Mouse (Mus musculus): ENCODE results near the gene Ugt1a6b. TPM values are rescaled to one million over a fixed set of nuclear protein-coding genes. Genes with fewer than 3 reads are reported as not detected.
"Not testable (repeated sequence)": the region's sequence is repeated elsewhere in the genome, so short reads cannot be mapped to it uniquely, and the experiment has no call there.

The Ugt1a6b gene
- total and polyA plus RNA-seq, 3 experiments, result 4.8 to 9.5 (median 6.5) TPM

DNA sequence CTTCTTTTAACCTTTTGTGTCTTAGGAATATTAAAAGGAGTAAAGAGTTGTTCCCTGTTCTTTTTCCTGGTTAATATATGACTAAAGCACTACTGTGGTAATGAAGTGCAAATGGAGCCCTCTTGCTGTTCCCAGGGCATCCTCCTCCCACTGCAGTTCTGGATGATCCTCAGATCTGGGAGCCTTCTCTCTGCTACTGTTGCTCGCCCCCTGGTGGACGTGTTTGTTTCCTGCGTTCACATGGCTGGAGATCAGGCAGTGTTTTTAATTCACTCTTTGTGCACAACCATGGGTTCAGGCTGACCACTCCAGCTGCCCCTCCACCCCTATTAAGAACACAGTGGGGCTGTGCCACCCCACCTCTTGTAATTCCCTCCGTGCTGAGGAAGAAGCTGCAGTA is 17.5 kb downstream of the Ugt1a6b start:
- DNase-seq, result not testable (repeated sequence)

DNA sequence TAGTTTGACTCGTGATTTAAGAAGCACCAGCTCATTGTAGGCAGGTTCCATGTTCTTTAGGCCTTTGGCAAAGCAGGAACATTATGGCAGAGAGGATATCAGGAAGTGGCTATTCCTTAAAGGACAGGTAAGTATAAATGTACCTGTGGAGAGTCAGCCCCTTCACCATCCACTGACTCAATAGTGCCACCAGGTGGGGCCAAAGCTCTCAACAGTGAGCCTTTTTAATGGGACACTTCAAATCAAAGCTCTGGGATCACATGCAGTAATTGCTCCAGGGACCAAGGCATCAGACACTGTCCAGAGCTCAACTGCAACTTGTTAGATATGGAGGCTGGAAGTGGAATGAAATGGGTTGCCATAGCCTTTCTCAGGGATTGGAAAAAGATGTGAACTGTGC is 18.5 kb downstream of the Ugt1a6b start:
- not testable (repeated sequence) for DNase-seq

DNA sequence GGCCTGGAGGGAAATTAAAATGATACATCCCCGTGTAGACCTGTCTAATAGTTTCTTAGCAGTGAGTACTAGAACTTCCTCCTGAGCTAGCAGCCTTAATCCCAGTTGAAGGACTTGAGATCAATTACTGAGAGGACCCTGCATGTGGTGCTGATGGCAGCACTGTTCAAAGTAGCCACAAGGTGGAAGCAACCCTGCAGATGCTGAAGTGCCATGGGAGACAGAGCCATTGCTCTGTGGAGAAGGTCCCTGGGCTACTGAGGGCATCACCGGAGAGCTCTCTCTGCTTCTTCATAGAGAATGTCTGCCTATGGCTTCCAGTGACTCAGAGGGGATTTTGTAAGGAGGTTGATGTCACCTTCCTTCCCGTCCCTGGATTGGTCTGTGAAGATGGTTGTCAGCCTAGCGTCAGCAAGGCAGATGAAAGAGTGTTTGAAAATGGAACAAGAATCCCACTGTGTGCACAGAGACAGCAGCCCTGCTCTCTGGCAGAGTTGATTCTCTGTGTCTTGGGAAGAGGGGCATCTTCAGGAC is 22.8 kb downstream of the Ugt1a6b start:
- DNase-seq, result not testable (repeated sequence)

DNA sequence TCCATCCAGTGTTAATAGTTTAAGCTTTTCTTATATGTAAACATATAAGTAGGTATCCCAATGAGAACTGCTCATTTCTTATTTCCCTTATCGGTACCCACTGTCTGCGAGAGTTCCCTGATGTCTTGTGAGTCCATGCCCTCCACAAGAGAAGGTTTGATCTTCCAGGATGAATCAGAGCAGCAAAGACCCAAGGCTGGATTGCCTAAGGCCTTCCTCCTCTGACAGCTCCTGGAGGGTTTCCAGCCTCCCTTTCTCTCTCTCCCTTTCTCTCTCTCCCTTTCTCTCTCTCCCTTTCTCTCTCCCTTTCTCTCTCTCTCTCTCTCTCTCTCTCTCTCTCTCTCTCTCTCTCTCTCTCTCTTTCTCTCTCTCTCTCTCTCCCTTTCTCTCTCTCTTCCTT is 26.0 kb downstream of the Ugt1a6b start:
- peak; percentile 72 for DNase-seq

DNA sequence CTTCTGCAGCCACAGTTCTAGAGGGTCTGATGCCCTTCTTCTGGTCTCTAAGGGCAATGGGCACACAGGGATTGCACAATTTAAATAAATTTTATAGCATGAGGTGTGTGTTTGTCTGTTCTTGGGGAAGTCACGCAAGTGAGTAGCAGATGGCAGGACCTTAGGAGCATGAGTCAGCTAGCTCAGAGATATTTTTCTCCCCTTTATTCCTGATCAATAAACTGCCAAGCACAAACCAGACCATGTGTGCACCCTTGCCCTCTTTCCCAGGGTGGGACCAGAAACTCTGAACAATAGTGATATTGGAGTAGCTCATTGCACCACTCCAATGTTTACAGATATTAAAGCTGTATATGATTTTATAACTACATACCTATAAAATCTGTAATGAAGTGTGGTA is 27.2 kb downstream of the Ugt1a6b start:
- not testable (repeated sequence) for DNase-seq

DNA sequence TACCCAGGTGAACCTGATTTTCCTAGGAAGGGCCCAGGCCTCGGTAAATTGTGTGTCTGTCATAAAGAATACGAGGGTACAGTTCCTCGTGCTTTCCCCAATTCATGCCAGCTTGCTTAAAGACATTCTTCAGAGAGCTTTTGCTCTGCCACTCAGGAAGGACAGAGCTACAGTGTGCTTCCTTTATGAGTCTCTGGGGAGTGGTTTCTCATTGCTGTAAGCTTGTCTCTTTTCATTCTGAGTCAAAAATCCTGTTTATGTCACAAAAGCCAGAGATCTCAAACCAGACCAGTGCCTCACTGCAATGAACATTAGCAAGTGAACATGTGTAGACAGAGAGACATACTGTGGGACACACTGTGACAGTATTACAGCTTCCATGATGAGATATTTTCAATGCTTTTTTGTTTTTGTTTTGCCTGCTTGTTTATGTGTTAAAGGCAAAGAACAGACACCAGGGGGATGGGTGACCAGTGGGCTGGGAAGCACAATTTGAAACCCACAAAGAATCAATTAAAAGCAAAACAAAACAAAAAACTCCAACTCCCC is 30.9 kb downstream of the Ugt1a6b start:
- DNase-seq, result no peak

DNA sequence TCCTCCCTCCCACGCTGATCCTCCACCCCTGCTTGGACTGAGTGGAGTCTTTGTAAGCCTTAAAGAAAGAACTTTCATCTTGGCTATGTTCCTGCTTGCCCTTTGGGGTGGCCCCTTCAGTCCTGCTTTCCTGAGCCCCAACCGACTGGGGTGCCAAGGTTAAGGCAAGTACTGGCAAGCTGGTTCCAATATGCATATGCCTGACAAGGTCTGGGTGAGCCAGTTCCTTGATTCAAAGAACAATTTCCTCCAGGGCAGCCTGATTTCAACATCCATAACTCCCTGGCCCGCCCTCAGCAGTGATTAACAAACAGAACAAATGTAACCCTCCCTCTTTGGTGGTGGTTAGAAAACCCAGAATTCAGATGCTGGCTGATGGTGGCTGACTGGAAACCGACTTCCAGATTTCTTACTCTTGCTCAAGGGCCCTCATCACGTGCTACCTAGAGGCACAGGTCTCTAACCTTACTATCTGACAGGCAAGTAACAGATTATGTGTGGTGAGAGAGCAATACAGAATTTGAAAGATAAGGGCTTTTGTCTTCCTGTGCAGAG is 31.5 kb downstream of the Ugt1a6b start, which contains the start of gene Ugt1a6a:
TSS of gene Ugt1a6a (plus strand) at position 353 of the 555 bp plus-strand sequence.
- DNase-seq, result peak; percentile 66

DNA sequence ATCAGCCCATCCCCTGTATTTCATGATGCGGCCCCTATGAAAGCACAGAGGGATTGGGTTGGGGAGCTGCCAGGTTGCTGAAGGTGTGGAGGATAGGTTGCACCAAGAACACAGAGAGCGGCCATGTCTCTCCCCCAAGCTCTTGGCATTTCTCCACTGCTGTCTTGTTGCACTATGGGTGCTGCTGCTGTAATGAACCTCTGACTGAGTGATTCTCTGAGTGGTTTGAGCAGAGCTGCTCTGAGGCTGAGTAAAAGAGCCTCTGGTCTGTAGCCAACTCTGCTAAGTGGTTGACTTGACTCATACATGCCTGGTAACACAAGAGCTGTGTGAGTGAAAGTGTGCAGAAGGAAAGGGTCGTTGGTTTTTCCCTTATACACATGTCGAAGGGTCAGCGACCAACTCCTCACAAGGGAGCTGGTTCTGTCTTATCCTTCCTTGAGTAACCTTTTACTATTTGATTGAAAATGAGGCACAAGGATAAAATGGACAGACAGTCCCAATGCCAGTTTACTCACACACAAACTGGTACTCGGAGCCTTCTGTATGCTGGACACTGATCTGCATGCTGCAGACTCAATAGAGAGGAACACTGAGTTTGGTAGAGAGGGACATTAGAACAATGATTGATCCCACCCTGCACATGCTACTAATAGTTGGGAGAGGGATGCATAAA is 32.3 kb downstream of the Ugt1a6b start:
- DNase-seq, result peak; percentile 26

DNA sequence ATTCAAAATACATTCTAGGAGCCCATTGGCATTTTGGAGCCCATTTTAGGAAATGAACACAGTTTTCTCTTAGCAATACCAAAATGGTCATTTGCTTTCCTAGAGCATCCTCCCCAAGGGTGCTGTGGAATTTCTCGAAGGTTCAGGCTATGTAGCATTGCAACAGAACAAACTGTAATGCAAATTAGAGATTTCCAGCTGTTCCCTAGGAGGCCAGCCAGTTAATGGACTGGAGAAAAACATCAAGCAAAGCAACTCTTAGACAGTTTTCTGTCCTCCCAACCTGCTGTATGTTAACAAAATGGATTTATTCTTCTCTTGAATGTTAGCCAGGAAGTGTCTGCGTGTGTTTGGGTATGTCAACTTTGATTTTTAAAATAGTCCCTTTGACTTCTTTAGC is 33.6 kb downstream of the Ugt1a6b start:
- no peak for DNase-seq

DNA sequence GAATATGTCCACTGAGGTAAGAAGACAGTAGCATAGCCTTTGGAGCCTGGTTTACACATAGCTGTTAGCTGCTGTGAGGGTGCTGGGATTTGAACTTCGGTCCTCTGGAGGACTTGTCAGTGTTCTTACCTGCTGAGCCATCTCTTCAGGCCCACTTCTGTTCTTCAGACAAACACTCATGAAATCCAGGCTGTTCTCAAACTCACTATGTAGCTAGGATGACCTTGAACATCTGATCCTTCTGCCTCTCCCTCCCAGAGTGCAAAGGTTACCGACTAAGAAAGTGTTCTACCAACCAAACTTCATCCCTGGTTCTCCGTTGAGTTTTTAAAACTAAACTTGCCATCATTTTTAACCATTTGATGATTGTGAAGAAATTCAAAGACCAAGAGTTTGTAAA is 34.2 kb downstream of the Ugt1a6b start:
- DNase-seq, result no peak

DNA sequence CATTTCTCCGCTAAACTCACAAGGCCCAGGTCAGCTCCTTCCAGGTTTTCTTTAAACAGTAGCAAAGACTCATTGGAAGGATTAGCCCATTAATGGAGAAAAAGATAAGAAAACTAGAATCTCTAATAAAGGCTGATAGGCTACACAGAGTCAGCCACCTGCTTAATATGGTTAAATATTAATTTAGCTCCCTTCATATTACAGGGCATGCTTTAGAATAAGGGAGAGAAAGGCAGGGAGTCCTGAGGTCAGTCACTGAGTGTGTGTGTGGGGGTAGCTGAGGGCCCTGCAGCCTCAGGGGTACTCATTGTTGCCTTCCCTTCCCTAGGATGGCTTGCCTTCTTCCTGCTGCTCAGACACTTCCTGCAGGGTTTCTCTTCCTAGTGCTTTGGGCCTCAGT is 35.1 kb downstream of the Ugt1a6b start:
- no peak for DNase-seq

DNA sequence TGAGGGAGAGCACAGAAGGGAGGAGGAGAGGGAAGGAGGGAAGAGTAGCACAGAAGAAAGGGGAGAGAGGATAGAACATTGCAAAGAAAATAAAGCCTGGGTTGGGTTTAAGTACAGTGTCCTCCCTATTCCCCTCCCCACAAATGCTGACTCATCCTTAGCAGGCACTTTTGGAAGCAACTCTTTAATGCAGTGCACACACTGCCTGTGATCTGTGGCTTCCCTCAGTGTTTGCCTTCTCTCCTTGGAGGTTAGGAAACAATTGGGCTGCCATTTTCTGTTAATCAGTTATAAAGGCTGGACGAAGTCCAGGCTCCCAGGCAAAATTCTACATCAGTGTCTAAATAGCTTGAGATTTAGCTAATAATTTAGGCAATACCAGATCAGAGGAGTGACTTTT is 37.4 kb downstream of the Ugt1a6b start:
- DNase-seq, result not testable (repeated sequence)

DNA sequence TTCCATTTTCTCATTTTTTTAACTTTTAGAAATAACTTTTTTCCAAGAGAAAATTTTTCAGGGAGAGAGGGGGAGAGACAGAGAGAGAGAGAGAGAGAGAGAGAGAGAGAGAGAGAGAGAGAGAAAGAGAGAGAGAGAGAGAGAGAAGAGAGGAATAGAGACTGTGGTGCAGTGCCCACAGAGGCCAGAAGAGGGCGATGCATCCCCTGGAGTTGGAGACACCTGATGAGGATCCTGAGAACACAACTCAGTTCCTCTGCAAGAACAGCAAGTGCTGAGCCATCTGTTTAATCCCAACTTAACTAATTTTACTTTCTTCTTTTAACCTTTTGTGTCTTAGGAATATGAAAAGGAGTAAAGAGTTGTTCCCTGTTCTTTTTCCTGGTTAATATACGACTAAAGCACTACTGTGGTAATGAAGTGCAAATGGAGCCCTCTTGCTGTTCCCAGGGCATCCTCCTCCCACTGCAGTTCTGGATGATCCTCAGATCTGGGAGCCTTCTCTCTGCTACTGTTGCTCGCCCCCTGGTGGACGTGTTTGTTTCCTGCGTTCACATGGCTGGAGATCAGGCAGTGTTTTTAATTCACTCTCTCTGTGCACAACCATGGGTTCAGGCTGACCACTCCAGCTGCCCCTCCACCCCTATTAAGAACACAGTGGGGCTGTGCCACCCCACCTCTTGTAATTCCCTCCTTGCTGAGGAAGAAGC is 41.1 kb downstream of the Ugt1a6b start:
- peak; percentile 29 for DNase-seq

DNA sequence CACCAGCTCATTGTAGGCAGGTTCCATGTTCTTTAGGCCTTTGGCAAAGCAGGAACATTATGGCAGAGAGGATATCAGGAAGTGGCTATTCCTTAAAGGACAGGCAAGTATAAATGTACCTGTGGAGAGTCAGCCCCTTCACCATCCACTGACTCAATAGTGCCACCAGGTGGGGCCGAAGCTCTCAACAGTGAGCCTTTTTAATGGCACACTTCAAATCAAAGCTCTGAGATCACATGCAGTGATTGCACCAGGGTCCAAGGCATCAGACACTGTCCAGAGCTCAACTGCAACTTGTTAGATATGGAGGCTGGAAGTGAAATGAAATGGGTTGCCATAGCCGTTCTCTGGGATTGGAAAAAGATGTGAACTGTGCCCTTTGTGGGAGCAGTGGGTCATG is 42.2 kb downstream of the Ugt1a6b start:
- peak; percentile 28 for DNase-seq

DNA sequence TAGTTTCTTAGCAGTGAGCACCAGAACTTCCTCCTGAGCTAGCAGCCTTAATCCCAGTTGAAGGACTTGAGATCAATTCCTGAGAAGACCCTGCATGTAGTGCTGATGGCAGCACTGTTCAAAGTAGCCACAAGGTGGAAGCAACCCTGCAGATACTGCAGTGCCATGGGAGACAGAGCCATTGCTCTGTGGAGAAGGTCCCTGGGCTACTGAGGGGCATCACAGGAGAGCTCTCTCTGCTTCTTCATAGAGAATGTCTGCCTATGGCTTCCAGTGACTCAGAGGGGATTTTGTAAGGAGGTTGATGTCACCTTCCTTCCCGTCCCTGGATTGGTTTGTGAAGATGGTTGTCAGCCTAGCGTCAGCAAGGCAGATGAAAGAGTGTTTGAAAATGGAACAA is 47.1 kb downstream of the Ugt1a6b start:
- DNase-seq, result not testable (repeated sequence)

DNA sequence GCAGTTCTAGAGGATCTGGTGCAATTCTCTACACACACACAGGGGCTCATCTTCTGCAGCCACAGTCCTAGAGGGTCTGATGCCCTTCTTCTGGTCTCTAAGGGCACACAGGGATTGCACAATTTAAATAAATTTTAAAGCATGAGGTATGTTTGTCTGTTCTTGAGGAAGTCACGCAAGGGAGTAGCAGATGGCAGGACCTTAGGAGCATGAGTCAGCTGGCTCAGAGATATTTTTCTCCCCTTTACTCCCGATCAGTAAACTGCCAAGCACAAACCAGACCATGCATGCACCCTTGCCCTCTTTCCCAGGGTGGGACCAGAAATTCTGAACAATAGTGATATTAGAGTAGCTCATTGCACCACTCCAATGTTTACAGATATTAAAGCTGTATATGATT is 55.4 kb downstream of the Ugt1a6b start:
- DNase-seq, result no peak

DNA sequence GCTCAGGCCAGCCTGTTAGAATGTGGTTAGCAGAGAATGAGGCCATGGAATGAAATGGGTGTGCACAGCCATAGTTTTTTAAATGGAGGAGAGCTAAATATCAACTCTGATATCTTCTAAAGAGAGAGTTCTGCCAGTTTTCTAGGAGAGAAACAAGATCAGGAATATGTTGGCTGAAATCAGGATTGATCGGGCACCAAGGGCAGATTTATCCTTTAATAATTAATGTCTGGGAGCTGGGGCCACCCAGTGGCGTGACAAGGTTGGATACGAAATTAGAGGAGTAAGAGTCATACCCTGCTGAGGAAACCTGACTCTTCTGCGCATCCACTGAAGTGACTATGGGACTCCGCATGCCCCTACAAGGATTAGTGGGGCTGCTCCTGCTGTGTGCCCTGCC is 62.7 kb downstream of the Ugt1a6b start, which contains the start of gene Ugt1a5:
TSS of gene Ugt1a5 (plus strand) at position 302 of the 400 bp plus-strand sequence.
- no peak for DNase-seq

DNA sequence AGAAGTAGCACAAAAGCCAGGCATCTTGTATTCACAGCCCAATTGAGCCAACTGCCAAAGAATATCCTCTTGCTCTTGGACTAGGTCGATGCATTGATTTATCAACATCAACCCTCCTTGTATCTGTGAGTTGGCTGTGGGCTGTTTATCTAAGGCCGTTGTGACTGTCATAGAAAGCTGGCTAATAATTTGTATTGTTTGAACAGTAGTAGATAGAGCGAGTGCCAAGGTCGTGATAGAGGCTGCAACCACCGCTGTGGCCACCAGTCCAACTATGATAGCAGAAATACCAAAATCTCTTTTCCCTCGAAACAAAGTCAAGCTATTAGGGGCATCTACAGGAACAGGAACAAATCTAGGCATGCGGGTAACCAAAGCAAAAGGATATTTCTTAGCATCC is 69.1 kb downstream of the Ugt1a6b start:
- not testable (repeated sequence) for DNase-seq

DNA sequence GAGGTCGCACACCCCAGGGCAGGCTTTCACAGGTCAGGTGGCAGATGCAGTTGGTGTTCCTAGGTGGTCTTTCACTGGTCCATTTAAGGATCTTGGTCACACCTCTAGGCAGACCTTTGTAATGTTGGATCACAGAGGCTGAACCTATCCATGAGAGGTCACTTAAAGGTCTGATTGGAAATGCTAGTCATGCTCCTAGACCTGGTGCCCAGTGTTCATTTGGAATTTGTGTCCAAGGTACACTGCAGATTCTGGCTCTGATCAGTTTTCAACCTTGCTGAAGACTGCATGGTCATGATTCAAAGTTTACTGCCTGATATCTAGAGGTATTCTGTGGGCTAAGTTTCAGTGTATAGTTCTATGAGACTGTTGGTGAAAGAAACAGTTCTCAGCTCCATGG is 76.6 kb downstream of the Ugt1a6b start:
- no peak for DNase-seq

DNA sequence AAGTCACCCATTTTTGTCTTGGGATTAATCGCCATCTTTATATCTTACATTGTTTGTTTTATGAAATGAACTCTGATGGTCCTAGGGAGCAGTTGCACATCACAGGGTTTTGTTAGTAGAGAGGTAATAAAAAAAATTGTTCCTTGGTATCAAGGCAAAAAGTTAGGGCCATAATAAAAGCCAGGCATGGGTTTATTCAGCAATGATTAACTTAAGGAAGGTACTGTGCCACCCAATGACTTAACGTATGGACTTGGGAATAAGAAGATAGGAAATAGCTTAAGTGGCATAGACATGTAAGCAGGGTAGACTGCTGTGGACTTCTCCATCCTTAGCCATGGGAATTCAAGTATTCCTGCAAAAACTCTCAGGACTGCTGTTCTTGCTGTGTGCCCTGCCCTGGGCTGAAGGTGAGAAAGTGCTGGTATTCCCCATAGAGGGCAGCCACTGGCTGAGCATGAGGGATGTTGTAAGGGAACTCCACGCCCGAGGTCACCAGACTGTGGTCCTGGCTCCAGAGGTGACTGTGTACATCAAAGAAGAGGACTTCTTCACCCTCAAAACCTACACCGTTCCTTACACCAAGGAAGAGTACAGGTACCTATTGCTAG is 83.4 kb downstream of the Ugt1a6b start:
- no peak for DNase-seq

DNA sequence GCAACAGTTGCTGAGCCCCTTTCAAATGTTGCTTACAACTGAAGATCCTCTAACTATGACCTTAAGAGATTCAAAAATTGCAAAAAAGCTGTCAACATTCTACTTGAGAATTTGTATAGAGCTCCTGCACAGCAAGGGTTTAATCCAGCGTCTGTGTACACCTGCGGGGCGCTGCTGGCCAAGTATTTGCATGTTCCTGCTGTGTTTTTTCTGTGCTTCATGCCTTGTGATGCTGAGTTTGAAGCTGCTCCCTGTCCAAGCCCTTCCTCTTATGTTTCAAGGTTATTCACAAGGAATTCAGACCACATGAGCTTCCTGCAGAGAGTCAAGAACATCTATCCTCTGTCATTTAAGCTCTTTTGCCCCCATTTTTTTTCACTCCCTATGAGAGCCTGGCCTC is 89.1 kb downstream of the Ugt1a6b start:
- no peak for DNase-seq

DNA sequence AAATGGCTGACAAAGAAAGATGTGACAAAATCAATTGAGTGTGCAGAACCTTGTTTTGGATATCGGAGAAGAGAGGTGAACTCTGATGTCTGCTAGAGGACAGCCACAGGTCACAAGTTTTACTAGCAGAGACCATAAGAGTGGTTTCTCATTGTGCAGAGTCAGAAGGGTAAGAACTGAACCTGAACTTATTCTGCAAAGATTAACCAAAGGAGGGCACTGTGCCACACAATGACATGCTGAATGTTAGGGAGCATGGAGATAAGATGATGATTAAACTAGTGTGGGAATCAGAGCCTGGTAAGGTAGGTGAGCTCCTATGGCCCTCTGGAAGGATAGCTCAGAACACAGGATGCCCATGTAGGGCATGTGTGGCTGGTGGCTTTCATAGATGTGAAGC is 92.6 kb downstream of the Ugt1a6b start:
- peak; percentile 50 for DNase-seq
